Mouse (Mus musculus) liver, embryonic 14.5 days (tissue): ENCODE measurements around the gene Hinfp.

Experiments used
- CTCF ChIP-seq: IDR thresholded peaks from 2 replicates; pipeline ENCODE4 v1.5.1; 2016; ENCODE audit warnings: antibody characterized with exemption, low read depth, control low read depth
- EP300 ChIP-seq: IDR thresholded peaks from 2 replicates; pipeline ENCODE4 v1.6.1; 2016; ENCODE audit warnings: antibody characterized with exemption, low read depth

GRCm38 (mm10) chr9:44287401-44288075 lies 17.9 kb downstream of the Hinfp start:
- TF ChIP-seq CTCF (no peak), EP300 (no peak)
